Comparison of ENCODE assay signal across 8 mouse cellular contexts in genomic region chr2:93475040-93475439, GRCm38 (mm10). TPM values are rescaled to one million over a fixed set of nuclear protein-coding genes. Genes with fewer than 3 reads are reported as not detected.
DNase-seq lines count a peak whose midpoint lies in the region; ATAC-seq and TF ChIP-seq lines count a peak whose summit lies in the region.

No protein-coding gene starts in this region.

- ATAC-seq in forebrain, postnatal 0 days = peak; percentile 67
- ATAC-seq in hematopoietic stem cell, adult 5-6 weeks (replicated peaks in 1 of 2; ENCODE audit: insufficient read depth in 1 of 2, low FRiP score in 2 of 2, low TSS enrichment in 1 of 2, low read depth in 1 of 2, poor library complexity in 2 of 2, severe bottlenecking in 2 of 2) = peak; percentile 54 to 65
- ATAC-seq in megakaryocyte-erythroid progenitor cell, adult 5-6 weeks (replicated peaks; ENCODE audit: low FRiP score, low TSS enrichment, poor library complexity, severe bottlenecking) = peak; percentile 53

- H3K36me3 ChIP-seq in forebrain, postnatal 0 days (ENCODE audit: insufficient read depth) = no peaks in the 10 kb centered on the region

- no peak overlapping the region for H3K27ac ChIP-seq in forebrain, postnatal 0 days (ENCODE audit: low read depth, low read length)

- H3K9me3 ChIP-seq in forebrain, postnatal 0 days (ENCODE audit: low read length) = no peaks in the 10 kb centered on the region

- no peaks in the 10 kb centered on the region for H3K4me1 ChIP-seq in forebrain, postnatal 0 days (ENCODE audit: insufficient read depth)

- DNase-seq in Muller cell, postnatal 12 days (ENCODE audit: inconsistent ontology term) = peak; percentile 75
- peak; percentile 89 to 97 for DNase-seq in cerebellum, adult 18-20 months
- peak; percentile 96 for DNase-seq in forebrain, postnatal 0 days
- peak; percentile 86 for DNase-seq in left cerebral cortex, adult 11 months (ENCODE audit: low spot score)
- DNase-seq in right cerebral cortex, postnatal 25 days = peak; percentile 86
- DNase-seq in urinary bladder, postnatal 25 days (ENCODE audit: low spot score) = peak; percentile 89

- H3K4me3 ChIP-seq in forebrain, postnatal 0 days (ENCODE audit: low read depth, low read length) = no peak overlapping the region

- TF ChIP-seq CTCF in forebrain, postnatal 0 days (IDR thresholded peaks at IDR 0.05; ENCODE audit: low read depth) = peak; percentile 96

- WGBS in forebrain, postnatal 0 days = under 1% methylated on average over 11 of the region's 11 CpGs

- H3K4me2 ChIP-seq in forebrain, postnatal 0 days (ENCODE audit: low read depth) = no peak overlapping the region

- no peak overlapping the region for H3K9ac ChIP-seq in forebrain, postnatal 0 days

- no peaks in the 10 kb centered on the region for H3K27me3 ChIP-seq in forebrain, postnatal 0 days (ENCODE audit: insufficient read depth, low read length)

RNA-seq across cellular contexts. Expression of gene Cd82, which starts 12.1 kb away (rescaled TPM):
- total RNA-seq in forebrain, postnatal 0 days (2014; rRNA removed) = 9.7 and 12.7 TPM in 2 replicates
- polyA plus RNA-seq in forebrain, postnatal 0 days (2015; fragmentation: Nextera tagmentation; extraction: Ambion mirVana) = 19.3 and 20.7 TPM in 2 replicates
- 59.6 and 64.5 TPM in 2 replicates for total RNA-seq in hematopoietic stem cell, adult 5-6 weeks (2017)
- total RNA-seq in megakaryocyte-erythroid progenitor cell, adult 5-6 weeks (2014; fragmentation: Nextera tagmentation) = 105 and 123 TPM in 2 replicates
- 66.1 and 86.4 TPM in 2 replicates for total RNA-seq in megakaryocyte-erythroid progenitor cell, adult 5-6 weeks (2017)
